Mouse (Mus musculus) stomach, embryonic 14.5 days (tissue): Measurements from ENCODE around the gene Eif2s2. TPM values are rescaled to one million over a fixed set of nuclear protein-coding genes. Genes with fewer than 3 reads are reported as not detected.
"Not testable (repeated sequence)": the region's sequence is repeated elsewhere in the genome, so short reads cannot be mapped to it uniquely, and the experiment has no call there.

Experiments used
- ATAC-seq: fragments of 200-750 bp; cut with Nextera tagmentation; 2 replicates; pipeline ENCODE4 v1.8.0; 2017; ENCODE audit warnings: low read depth, moderate TSS enrichment; ENCODE audit not compliant: insufficient number of reproducible peaks, insufficient read depth, low FRiP score
- H3K27ac ChIP-seq: fragments of 300-500 bp; sonication (generic); 2 replicates; pipeline ENCODE4 v1.5.1; 2014; ENCODE audit warnings: mild to moderate bottlenecking, low read length, moderate library complexity, mixed read lengths
- H3K27me3 ChIP-seq: fragments of 300-500 bp; sonication (generic); 2 replicates; pipeline ENCODE4 v1.6.1; 2014; ENCODE audit warnings: low read length, control low read depth, mixed read lengths; ENCODE audit not compliant: control insufficient read depth, insufficient read depth
- H3K36me3 ChIP-seq: fragments of 300-500 bp; sonication (generic); 2 replicates; pipeline ENCODE4 v1.6.1; 2014; ENCODE audit warnings: mild to moderate bottlenecking, control low read depth, low read length, moderate library complexity, mixed read lengths; ENCODE audit not compliant: control insufficient read depth, insufficient read depth
- H3K4me1 ChIP-seq: fragments of 300-500 bp; sonication (generic); 2 replicates; pipeline ENCODE4 v1.6.1; 2014; ENCODE audit warnings: low read length, control low read depth, mixed read lengths; ENCODE audit not compliant: control insufficient read depth, insufficient read depth
- H3K4me2 ChIP-seq: fragments of 300-500 bp; sonication (generic); replicated peaks from 2 replicates; pipeline ENCODE4 v1.6.1; 2014; ENCODE audit warnings: low read depth, low read length, control low read depth
- H3K4me3 ChIP-seq: fragments of 300-500 bp; sonication (generic); 2 replicates; pipeline ENCODE4 v1.5.1; 2014; ENCODE audit warnings: low read depth, low read length, control low read depth
- H3K9ac ChIP-seq: fragments of 300-500 bp; sonication (generic); replicated peaks from 2 replicates; pipeline ENCODE4 v1.6.1; 2014; ENCODE audit warnings: low read depth, mild to moderate bottlenecking, control low read depth, low read length, moderate library complexity, mixed read lengths
- H3K9me3 ChIP-seq: fragments of 300-500 bp; sonication (generic); 2 replicates; pipeline ENCODE4 v1.6.1; 2016; ENCODE audit warnings: low read depth, low read length, control low read depth; ENCODE audit not compliant: control insufficient read depth
- WGBS: fragments of 180-500 bp; shearing (Covaris S2); extraction: QIAGEN DNeasy Blood & Tissue Kit; methylation state at CpG from one replicate; pipeline ENCODE4 v1.1.7; 2014; 5-methylcytosine and 5-hydroxymethylcytosine counted together
- polyA plus RNA-seq: library from polyadenylated mRNA; unstranded; fragments of >200 nt; fragmentation: Nextera tagmentation; extraction: Ambion mirVana; gene quantifications from 2 replicates; pipeline ENCODE4 v1.2.1, GENCODE M21; 2014

Gene Eif2s2
- polyA plus RNA-seq, 1 experiment from 2014 or later: 101 TPM

- Histone ChIP-seq H3K36me3 (no peaks in the 10 kb centered on the region), H3K27ac (no peak overlapping the region), H3K4me1 (0 out of 2 replicates have a peak, but pooled peaks cover 4% of the 10 kb centered on the region), H3K9ac (no peak overlapping the region), H3K9me3 (no peaks in the 10 kb centered on the region), H3K4me3 (no peak overlapping the region), H3K4me2 (no peak overlapping the region), H3K27me3 (no peaks in the 10 kb centered on the region)
- 46% methylated on average over 7 of the region's 7 CpGs for WGBS
- ATAC-seq: no peak
Observed at GRCm38 (mm10) chr2:154925411-154926031, 32.8 kb upstream of the Eif2s2 start.

GRCm38 (mm10) chr2:154922134-154922533 lies 29.4 kb upstream of the Eif2s2 start:
- not testable (repeated sequence) for H3K27me3 ChIP-seq, H3K36me3 ChIP-seq, H3K4me2 ChIP-seq, H3K4me1 ChIP-seq, H3K27ac ChIP-seq, H3K9ac ChIP-seq, H3K4me3 ChIP-seq, H3K9me3 ChIP-seq
- WGBS: no CpG with 5 or more reads among the region's 4 CpGs
- peak; percentile 46; the same call in 1 of the 2 replicates for ATAC-seq

- Histone ChIP-seq H3K4me2 (no peak overlapping the region), H3K27ac (no peak overlapping the region), H3K36me3 (no peaks in the 10 kb centered on the region), H3K9ac (no peak overlapping the region), H3K4me3 (no peak overlapping the region), H3K27me3 (no peaks in the 10 kb centered on the region), H3K9me3 (no peaks in the 10 kb centered on the region), H3K4me1 (peaks cover 5% of the 10 kb centered on the region)
- no peak for ATAC-seq
- WGBS: 68% methylated on average over 7 of the region's 7 CpGs
Observed at GRCm38 (mm10) chr2:154920896-154921295, 28.2 kb upstream of the Eif2s2 start.

DNA sequence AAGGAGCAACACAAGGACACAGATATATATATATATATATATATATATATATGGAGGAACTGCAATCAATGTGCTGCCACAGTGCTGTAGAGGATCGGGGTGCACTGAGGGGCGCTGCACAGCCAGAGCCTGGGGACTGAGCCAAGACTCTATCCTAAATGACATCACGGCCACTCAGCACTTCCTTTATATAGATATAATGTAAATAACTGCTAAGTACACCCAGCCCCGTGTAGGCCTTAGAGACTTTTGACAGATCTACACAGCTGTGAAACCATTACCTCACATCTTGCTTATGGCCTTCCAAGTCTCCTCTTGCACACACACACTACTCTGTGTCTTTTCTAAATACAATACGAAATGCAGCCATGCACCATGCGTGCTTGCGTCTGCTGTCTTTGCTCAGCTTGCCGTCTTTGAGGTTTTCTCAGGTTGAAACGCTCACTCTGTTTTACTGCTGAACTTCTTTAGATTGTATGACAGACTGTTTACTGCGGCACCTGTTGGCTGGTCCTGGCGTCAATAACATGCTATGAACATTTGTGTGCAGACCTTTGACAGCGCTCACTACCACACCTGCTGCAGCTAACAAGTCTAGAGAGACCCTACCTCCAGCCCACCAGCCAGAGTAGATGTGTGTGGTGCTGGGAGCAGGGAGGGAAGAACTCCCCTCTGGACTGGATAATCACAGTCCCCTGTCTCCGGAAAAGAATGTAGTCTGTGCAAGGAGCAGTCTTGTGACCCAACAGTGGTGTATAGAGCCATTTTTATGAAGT lies 25.3 kb upstream of the Eif2s2 start:
- 55% methylated on average over 13 of the region's 13 CpGs for WGBS
- Histone ChIP-seq H3K36me3 (no peaks in the 10 kb centered on the region), H3K4me1 (peaks cover 4% of the 10 kb centered on the region), H3K27me3 (no peaks in the 10 kb centered on the region), H3K4me3 (no peak overlapping the region), H3K4me2 (no peak overlapping the region), H3K9me3 (no peaks in the 10 kb centered on the region), H3K9ac (no peak overlapping the region), H3K27ac (no peak overlapping the region)
- ATAC-seq: peak; percentile 84

GRCm38 (mm10) chr2:154916547-154916946 lies 23.8 kb upstream of the Eif2s2 start:
- no peaks in the 10 kb centered on the region for H3K27me3 ChIP-seq
- no peak overlapping the region for H3K27ac ChIP-seq
- H3K9me3 ChIP-seq: no peaks in the 10 kb centered on the region
- no peak overlapping the region for H3K4me2 ChIP-seq
- H3K4me3 ChIP-seq: no peak overlapping the region
- no peak for ATAC-seq
- no peaks in the 10 kb centered on the region for H3K36me3 ChIP-seq
- peaks cover 4% of the 10 kb centered on the region for H3K4me1 ChIP-seq
- 16% methylated on average over 2 of the region's 2 CpGs for WGBS
- H3K9ac ChIP-seq: no peak overlapping the region

DNA sequence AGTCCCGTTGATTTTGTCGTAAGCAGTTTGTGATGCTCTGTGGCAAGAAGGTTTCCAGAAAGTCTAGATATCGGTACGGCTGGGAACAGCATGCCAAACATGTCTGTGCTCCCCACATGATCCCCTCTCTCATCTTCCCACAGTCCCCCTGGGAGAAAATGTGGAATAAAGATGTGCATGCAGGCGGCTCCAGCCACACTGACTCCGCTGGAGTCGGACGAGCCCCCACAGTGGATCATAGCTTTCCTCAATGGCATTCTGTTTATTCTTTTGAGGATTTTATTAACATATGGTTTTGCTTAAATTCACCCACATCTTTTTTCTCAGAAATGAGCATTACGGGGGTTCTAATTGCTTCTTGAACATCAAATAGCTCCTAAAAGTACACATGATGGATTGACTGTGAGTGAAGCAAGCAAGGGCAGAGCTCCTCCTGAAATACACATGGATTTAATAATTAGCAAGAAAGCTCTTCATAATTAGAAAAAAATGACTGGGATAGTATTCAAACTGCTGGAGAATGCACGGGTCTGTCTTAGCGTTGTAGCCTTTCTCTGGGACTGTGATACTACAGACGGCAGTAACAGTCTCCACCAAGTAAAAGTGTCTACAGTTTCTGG lies 23.3 kb upstream of the Eif2s2 start:
- H3K9me3 ChIP-seq: no peaks in the 10 kb centered on the region
- H3K4me1 ChIP-seq: peaks cover 4% of the 10 kb centered on the region
- H3K9ac ChIP-seq: no peak overlapping the region
- WGBS: 57% methylated on average over 12 of the region's 12 CpGs
- H3K27ac ChIP-seq: no peak overlapping the region
- no peaks in the 10 kb centered on the region for H3K36me3 ChIP-seq
- no peak overlapping the region for H3K4me3 ChIP-seq
- no peak for ATAC-seq
- H3K4me2 ChIP-seq: no peak overlapping the region
- no peaks in the 10 kb centered on the region for H3K27me3 ChIP-seq

DNA sequence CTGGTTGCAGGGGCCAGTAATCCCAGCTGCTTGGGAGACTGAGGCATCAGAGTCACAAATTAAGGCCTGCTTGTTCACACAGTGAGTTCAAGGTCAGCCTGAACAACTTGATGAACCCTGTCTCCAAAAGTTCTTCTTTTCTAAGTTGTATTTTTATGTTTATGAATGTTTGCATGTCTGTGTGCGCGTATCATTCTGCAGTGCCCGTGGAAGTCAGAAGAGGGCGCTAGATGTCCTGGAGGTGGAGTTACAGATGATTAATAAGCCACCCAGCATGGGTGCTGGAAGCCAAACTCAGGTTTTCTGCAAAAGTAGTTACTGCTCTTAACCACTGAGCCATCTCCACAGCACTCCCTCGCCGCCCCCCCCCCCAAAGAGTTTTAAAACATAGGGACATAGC lies 17.1 kb upstream of the Eif2s2 start:
- no peak overlapping the region for H3K27ac ChIP-seq
- H3K36me3 ChIP-seq: no peaks in the 10 kb centered on the region
- 76% methylated on average over 6 of the region's 6 CpGs for WGBS
- no peak for ATAC-seq
- H3K9ac ChIP-seq: no peak overlapping the region
- no peaks in the 10 kb centered on the region for H3K27me3 ChIP-seq
- no peak overlapping the region for H3K4me2 ChIP-seq
- no peaks in the 10 kb centered on the region for H3K4me1 ChIP-seq
- no peak overlapping the region for H3K4me3 ChIP-seq
- H3K9me3 ChIP-seq: no peaks in the 10 kb centered on the region

GRCm38 (mm10) chr2:154908223-154908622 lies 15.5 kb upstream of the Eif2s2 start:
- not testable (repeated sequence) for H3K4me3 ChIP-seq, H3K9me3 ChIP-seq, H3K4me1 ChIP-seq, H3K27ac ChIP-seq, H3K36me3 ChIP-seq, H3K9ac ChIP-seq, H3K27me3 ChIP-seq, ATAC-seq, H3K4me2 ChIP-seq
- WGBS: 4% methylated on average over 1 of the region's 2 CpGs
